Mouse (Mus musculus): Measurements from ENCODE around the gene Hacd2. TPM values are rescaled to one million over a fixed set of nuclear protein-coding genes. Genes with fewer than 3 reads are reported as not detected.

Hacd2 gene
- total and polyA plus RNA-seq, 3 experiments, result 4.7 to 178 (median 54.5) TPM

DNA sequence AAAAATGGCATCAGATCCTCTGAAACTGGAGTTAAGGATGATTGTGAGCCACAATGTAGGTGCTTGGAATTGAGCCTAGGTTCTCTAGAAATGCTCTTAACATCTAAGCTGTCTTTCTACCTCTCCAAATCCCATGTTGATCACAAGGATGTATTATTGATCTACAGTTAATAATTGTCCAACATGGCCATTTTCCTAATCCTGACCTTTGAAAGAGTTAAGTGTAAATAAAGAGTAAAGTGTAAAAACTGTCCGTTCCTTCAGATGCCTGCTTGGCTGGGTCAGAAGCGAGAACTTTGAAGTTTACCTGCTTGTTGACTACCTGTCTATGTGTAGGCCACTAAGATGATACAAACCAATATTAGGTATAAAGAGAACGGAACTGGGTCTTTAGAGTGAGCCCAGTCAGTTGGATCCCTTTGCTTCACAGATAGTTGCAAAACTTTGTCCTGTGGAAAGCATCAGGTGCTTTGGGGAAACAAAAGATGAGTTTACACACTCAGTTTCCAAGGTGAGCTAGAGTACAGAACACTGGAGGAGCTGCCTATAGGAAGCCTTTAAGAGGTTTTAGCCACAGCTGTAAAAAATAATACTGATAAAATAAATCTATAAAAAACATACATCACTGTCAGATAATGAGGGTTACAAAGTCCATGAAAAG is 75.8 kb downstream of the Hacd2 start:
- Histone ChIP-seq H3K4me3 (ENCODE audit: low read depth, low read length) (no peak overlapping the region), H3K9me3 (replicated peaks) (no peaks in the 10 kb centered on the region), H3K27me3 (ENCODE audit: insufficient read depth, low read length) (no peaks in the 10 kb centered on the region), H3K36me3 (replicated peaks) (peaks cover 67% of the 10 kb centered on the region), H3K4me1 (ENCODE audit: insufficient read depth, low read depth, low read length) (no peaks in the 10 kb centered on the region)
- TF ChIP-seq CTCF (IDR thresholded peaks at IDR 0.05; ENCODE audit: low read depth, low read length) (no peak), GATA1 (IDR thresholded peaks at IDR 0.05; ENCODE audit: borderline replicate concordance, low read length) (no peak), TAL1 (conservative IDR thresholded peaks at IDR 0.05; ENCODE audit: low read depth, low read length) (no peak), POLR2AphosphoS5 (IDR thresholded peaks at IDR 0.05; ENCODE audit: insufficient replicate concordance, low read depth, low read length) (no peak), GATA2 (IDR thresholded peaks at IDR 0.05; ENCODE audit: borderline replicate concordance, low read depth, low read length) (no peak)
- no peak for ATAC-seq (ENCODE audit: extremely low read depth, insufficient number of reproducible peaks, low FRiP score, poor library complexity, severe bottlenecking)
- DNase-seq (ENCODE audit: low spot score), result no peak

DNA sequence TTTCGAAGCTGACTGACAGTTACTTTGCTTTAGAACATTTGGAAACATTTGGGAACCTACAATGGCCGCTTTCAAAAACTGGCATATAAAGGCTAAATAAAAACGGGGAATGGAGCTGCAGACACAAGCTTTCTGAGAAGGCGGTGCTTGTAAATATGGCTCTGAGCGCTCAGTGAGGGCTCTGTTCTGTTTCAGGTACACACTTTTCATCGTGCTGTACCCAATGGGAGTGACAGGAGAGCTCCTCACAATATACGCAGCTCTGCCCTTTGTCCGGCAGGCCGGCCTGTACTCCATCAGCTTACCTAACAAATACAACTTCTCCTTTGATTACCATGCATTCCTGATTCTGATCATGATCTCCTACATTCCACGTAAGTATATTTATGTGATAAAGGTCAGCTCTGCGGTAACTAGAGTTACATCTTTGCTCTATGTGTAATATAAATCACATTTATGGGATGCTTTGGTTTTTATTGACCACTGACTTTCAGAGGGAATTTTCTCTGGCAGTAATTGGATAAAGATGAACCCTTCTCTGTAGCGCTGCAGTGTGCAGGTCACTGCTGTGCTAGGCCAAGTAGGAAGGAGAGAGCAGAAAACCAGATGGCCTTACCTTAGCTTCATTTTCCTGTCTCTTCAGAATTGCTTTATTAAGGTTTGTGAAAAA is 79.7 kb downstream of the Hacd2 start:
- DNase-seq (ENCODE audit: low spot score) (no peak), ATAC-seq (ENCODE audit: extremely low read depth, insufficient number of reproducible peaks, low FRiP score, poor library complexity, severe bottlenecking) (no peak)
- no peak overlapping the region for H3K4me3 ChIP-seq (ENCODE audit: low read depth, low read length)
- H3K27me3 ChIP-seq (ENCODE audit: insufficient read depth, low read length), result no peaks in the 10 kb centered on the region
- peaks cover 10% of the 10 kb centered on the region for H3K4me1 ChIP-seq (ENCODE audit: insufficient read depth, low read depth, low read length)
- H3K36me3 ChIP-seq (replicated peaks), result peaks cover 75% of the 10 kb centered on the region
- TF ChIP-seq CTCF (IDR thresholded peaks at IDR 0.05; ENCODE audit: low read depth, low read length) (no peak), GATA1 (IDR thresholded peaks at IDR 0.05; ENCODE audit: borderline replicate concordance, low read length) (no peak)
- H3K9me3 ChIP-seq (replicated peaks), result no peaks in the 10 kb centered on the region

DNA sequence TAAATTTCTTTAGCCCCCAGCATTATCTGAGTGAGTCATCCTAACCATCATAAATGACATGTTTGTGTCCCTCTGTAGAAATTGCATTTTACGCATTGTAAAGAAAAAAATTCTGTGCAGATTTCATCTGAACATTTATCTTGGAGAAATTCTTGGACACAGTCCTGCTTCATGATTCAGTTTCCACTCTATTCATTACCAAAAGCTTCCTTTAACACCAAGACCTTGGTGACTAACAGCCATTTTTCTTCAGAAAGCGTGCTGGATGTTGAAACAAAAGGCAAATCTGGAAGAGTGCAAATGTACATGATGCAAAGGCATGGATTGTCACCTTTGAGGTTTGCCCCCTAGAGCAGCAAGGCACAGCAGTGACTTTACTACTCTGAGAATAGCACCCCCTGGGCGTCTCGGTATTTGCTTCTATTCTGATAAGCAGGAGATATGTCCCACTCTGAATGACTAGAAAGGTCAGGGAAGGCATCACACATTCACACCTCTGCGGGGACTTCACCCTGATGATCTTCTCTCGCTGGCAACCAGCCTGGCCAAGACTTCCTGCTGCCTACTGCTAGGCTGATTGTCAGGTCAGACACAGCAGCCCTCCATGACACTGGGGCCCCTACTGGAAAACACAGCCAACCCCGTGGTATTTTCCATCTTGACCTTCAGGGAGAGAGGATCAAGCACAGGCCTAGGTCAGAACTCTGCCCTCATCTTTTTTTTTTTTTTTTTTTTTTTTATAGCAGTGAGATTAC is 80.8 kb downstream of the Hacd2 start:
- peaks cover 81% of the 10 kb centered on the region for H3K36me3 ChIP-seq (replicated peaks)
- H3K4me1 ChIP-seq (ENCODE audit: insufficient read depth, low read depth, low read length), result peaks cover 10% of the 10 kb centered on the region
- DNase-seq (ENCODE audit: low spot score), result no peak
- TF ChIP-seq POLR2AphosphoS5 (IDR thresholded peaks at IDR 0.05; ENCODE audit: insufficient replicate concordance, low read depth, low read length) (no peak), TAL1 (conservative IDR thresholded peaks at IDR 0.05; ENCODE audit: low read depth, low read length) (no peak), CTCF (IDR thresholded peaks at IDR 0.05; ENCODE audit: low read depth, low read length) (no peak), GATA1 (IDR thresholded peaks at IDR 0.05; ENCODE audit: borderline replicate concordance, low read length) (no peak), GATA2 (IDR thresholded peaks at IDR 0.05; ENCODE audit: borderline replicate concordance, low read depth, low read length) (no peak)
- H3K9me3 ChIP-seq (replicated peaks), result no peaks in the 10 kb centered on the region
- no peak for ATAC-seq (ENCODE audit: extremely low read depth, insufficient number of reproducible peaks, low FRiP score, poor library complexity, severe bottlenecking)
- no peak overlapping the region for H3K4me3 ChIP-seq (ENCODE audit: low read depth, low read length)
- H3K27me3 ChIP-seq (ENCODE audit: insufficient read depth, low read length), result no peaks in the 10 kb centered on the region

DNA sequence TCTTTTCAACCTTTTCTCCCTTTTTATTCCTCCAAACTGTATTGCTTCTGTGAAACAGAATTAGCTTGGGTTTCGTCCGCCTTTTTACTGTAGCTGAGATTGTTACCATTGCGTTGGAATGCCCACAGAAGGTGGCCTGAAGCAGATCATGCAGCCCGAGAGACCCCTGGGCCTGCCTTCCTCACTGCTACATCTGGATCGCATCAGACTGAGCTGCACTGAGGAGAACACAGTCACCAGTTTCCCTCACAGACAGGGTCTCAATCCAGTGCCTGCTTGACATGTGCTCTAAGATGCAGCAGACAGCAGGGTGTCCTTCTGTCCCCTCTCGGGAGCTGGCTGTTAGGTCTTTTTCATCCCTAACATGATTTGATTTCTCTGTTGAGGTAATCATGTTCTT is 85.8 kb downstream of the Hacd2 start:
- DNase-seq (ENCODE audit: low spot score) (no peak), ATAC-seq (ENCODE audit: extremely low read depth, insufficient number of reproducible peaks, low FRiP score, poor library complexity, severe bottlenecking) (no peak)
- no peaks in the 10 kb centered on the region; the same call in 1 of the 2 replicates for H3K27me3 ChIP-seq (ENCODE audit: insufficient read depth, low read length)
- peaks cover 10% of the 10 kb centered on the region for H3K4me1 ChIP-seq (ENCODE audit: insufficient read depth, low read depth, low read length)
- no peak for TF ChIP-seq GATA1 (IDR thresholded peaks at IDR 0.05; ENCODE audit: borderline replicate concordance, low read length)
- no peak for TF ChIP-seq POLR2AphosphoS5 (IDR thresholded peaks at IDR 0.05; ENCODE audit: insufficient replicate concordance, low read depth, low read length)
- no peak for TF ChIP-seq GATA2 (IDR thresholded peaks at IDR 0.05; ENCODE audit: borderline replicate concordance, low read depth, low read length)
- TF ChIP-seq CTCF (IDR thresholded peaks at IDR 0.05; ENCODE audit: low read depth, low read length), result no peak
- no peak for TF ChIP-seq TAL1 (conservative IDR thresholded peaks at IDR 0.05; ENCODE audit: low read depth, low read length)
- peaks cover 66% of the 10 kb centered on the region for H3K36me3 ChIP-seq (replicated peaks)
- no peaks in the 10 kb centered on the region for H3K9me3 ChIP-seq (replicated peaks)
- no peak overlapping the region for H3K4me3 ChIP-seq (ENCODE audit: low read depth, low read length)

DNA sequence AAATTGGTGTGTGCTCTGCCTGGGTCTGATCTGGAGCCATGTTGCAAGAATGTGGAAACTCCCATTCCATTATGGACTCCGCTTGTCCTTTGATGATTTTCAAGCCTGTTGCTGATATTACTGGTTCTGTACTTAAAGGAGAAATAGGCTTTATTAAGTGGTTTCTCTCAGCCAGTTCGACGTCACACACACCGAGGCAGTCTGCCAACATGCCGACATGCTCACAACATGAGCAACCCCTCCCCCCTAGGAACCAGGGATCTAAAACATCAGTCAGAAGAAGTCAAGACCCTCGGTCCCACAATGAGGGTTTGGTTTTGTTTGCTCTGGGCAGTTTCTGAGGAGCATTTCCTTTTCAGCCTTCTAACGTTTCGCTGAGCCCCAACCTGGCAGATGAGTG is 86.9 kb downstream of the Hacd2 start:
- peaks cover 10% of the 10 kb centered on the region for H3K4me1 ChIP-seq (ENCODE audit: insufficient read depth, low read depth, low read length)
- TF ChIP-seq POLR2AphosphoS5 (IDR thresholded peaks at IDR 0.05; ENCODE audit: insufficient replicate concordance, low read depth, low read length), result no peak
- TF ChIP-seq GATA1 (IDR thresholded peaks at IDR 0.05; ENCODE audit: borderline replicate concordance, low read length), result no peak
- TF ChIP-seq TAL1 (conservative IDR thresholded peaks at IDR 0.05; ENCODE audit: low read depth, low read length), result no peak
- TF ChIP-seq CTCF (IDR thresholded peaks at IDR 0.05; ENCODE audit: low read depth, low read length), result no peak
- no peak for TF ChIP-seq GATA2 (IDR thresholded peaks at IDR 0.05; ENCODE audit: borderline replicate concordance, low read depth, low read length)
- peaks cover 55% of the 10 kb centered on the region for H3K36me3 ChIP-seq (replicated peaks)
- no peaks in the 10 kb centered on the region for H3K9me3 ChIP-seq (replicated peaks)
- DNase-seq (ENCODE audit: low spot score), result no peak
- no peak for ATAC-seq (ENCODE audit: extremely low read depth, insufficient number of reproducible peaks, low FRiP score, poor library complexity, severe bottlenecking)
- H3K4me3 ChIP-seq (ENCODE audit: low read depth, low read length), result no peak overlapping the region
- H3K27me3 ChIP-seq (ENCODE audit: insufficient read depth, low read length), result no peaks in the 10 kb centered on the region; the same call in 1 of the 2 replicates

DNA sequence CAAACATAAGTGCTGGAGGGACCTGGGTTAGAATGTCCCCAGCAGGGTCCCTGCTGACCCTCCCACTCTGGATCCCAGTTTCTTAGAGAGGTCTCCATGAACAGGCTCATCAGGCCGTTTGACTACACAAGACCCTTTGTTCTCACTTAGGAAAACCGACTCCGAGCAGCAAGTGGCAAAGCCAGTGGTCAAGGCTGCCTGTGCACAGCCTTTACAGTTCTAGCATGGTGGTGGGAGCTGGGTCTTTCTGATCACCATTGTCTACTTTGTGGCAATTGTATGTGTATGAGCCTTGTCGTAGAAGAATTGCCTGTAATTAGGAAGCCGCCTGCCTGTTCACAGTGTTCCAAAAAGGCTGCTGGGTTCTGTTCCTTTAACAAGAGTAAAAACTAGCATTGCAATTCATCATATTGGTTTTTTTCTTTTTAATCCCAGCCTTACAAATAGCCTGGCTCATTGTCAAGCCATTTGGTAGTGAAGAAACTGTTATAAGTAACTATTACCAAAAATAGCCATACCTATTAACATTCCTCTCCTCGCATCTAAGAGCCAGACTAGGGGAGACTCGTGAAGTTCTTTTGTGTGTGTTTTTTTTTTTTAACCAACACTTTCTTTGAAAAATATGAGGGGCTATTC is 87.5 kb downstream of the Hacd2 start:
- no peak for DNase-seq (ENCODE audit: low spot score)
- Histone ChIP-seq H3K4me1 (ENCODE audit: insufficient read depth, low read depth, low read length) (peaks cover 10% of the 10 kb centered on the region), H3K27me3 (ENCODE audit: insufficient read depth, low read length) (no peaks in the 10 kb centered on the region; the same call in 1 of the 2 replicates), H3K9me3 (replicated peaks) (no peaks in the 10 kb centered on the region), H3K4me3 (ENCODE audit: low read depth, low read length) (no peak overlapping the region), H3K36me3 (replicated peaks) (peaks cover 49% of the 10 kb centered on the region)
- TF ChIP-seq GATA1 (IDR thresholded peaks at IDR 0.05; ENCODE audit: borderline replicate concordance, low read length) (no peak), POLR2AphosphoS5 (IDR thresholded peaks at IDR 0.05; ENCODE audit: insufficient replicate concordance, low read depth, low read length) (no peak), TAL1 (conservative IDR thresholded peaks at IDR 0.05; ENCODE audit: low read depth, low read length) (no peak), GATA2 (IDR thresholded peaks at IDR 0.05; ENCODE audit: borderline replicate concordance, low read depth, low read length) (no peak), CTCF (IDR thresholded peaks at IDR 0.05; ENCODE audit: low read depth, low read length) (no peak)
- ATAC-seq (ENCODE audit: extremely low read depth, insufficient number of reproducible peaks, low FRiP score, poor library complexity, severe bottlenecking), result no peak

Measured in G1E (cell line).